Mouse (Mus musculus) heart, embryonic 14.5 days (tissue): ENCODE measurements at regions not wholly inside any gene's neighbourhood (a gene's known extent, or its start where the extent isn't known, plus 50 kb on each side); places are given as distances from the start of the nearest gene placed in this dataset.

ENCODE experiments used
- ATAC-seq: fragments of 200-750 bp; cut with Nextera tagmentation; 2 replicates; pipeline ENCODE4 v1.8.0; 2017; ENCODE audit warnings: low read depth, moderate TSS enrichment; ENCODE audit not compliant: insufficient number of reproducible peaks, insufficient read depth, low FRiP score
- H3K27ac ChIP-seq, 2 experiments: fragments of 200-500 bp in 1 of 2; fragments of 300-500 bp in 1 of 2; sonication (generic) in 1 of 2; replicated peaks in 1 of 2; 2 replicates each; pipeline ENCODE4 v1.5.1; 2012 to 2014; ENCODE audit warnings: low read depth in 2 of 2, low read length in 2 of 2, control low read depth in 1 of 2, mild to moderate bottlenecking in 1 of 2, mixed read lengths in 1 of 2; ENCODE audit not compliant: control insufficient read depth in 1 of 2, insufficient read depth in 1 of 2
- H3K27me3 ChIP-seq: fragments of 300-500 bp; sonication (generic); 2 replicates; pipeline ENCODE4 v1.6.1; 2014; ENCODE audit warnings: mild to moderate bottlenecking, low read length, control low read depth; ENCODE audit not compliant: control insufficient read depth, insufficient read depth
- H3K36me3 ChIP-seq: fragments of 300-500 bp; sonication (generic); 2 replicates; pipeline ENCODE4 v1.6.1; 2014; ENCODE audit warnings: mild to moderate bottlenecking, control low read depth, low read length, mixed read lengths; ENCODE audit not compliant: control insufficient read depth, insufficient read depth
- H3K4me1 ChIP-seq, 2 experiments: fragments of 200-500 bp in 1 of 2; fragments of 300-500 bp in 1 of 2; sonication (generic) in 1 of 2; 2 replicates each; pipeline ENCODE4 v1.6.1; 2012 to 2014; ENCODE audit warnings: low read length in 2 of 2, control low read depth in 1 of 2, mixed read lengths in 1 of 2; ENCODE audit not compliant: control insufficient read depth in 2 of 2, insufficient read depth in 2 of 2
- H3K4me2 ChIP-seq: fragments of 300-500 bp; sonication (generic); 2 replicates; pipeline ENCODE4 v1.6.1; 2014; ENCODE audit warnings: mild to moderate bottlenecking, low read length
- H3K4me3 ChIP-seq, 2 experiments: fragments of 200-500 bp in 1 of 2; fragments of 300-500 bp in 1 of 2; sonication (generic) in 1 of 2; 2 replicates each; pipeline ENCODE4 v1.5.1; 2012 to 2014; ENCODE audit warnings: low read length in 2 of 2, mild to moderate bottlenecking in 2 of 2, control low read depth in 1 of 2, low read depth in 1 of 2, moderate library complexity in 1 of 2; ENCODE audit not compliant: control insufficient read depth in 1 of 2, insufficient read depth in 1 of 2
- H3K9ac ChIP-seq: fragments of 300-500 bp; sonication (generic); 2 replicates; pipeline ENCODE4 v1.6.1; 2014; ENCODE audit warnings: mild to moderate bottlenecking, low read length
- H3K9me3 ChIP-seq: fragments of 300-500 bp; sonication (generic); 2 replicates; pipeline ENCODE4 v1.6.1; 2016; ENCODE audit warnings: low read length, control low read depth; ENCODE audit not compliant: control insufficient read depth
- WGBS: fragments of 180-500 bp; shearing (Covaris S2); extraction: QIAGEN DNeasy Blood & Tissue Kit; methylation state at CpG from one replicate; pipeline ENCODE4 v1.1.7; 2014; 5-methylcytosine and 5-hydroxymethylcytosine counted together

DNA sequence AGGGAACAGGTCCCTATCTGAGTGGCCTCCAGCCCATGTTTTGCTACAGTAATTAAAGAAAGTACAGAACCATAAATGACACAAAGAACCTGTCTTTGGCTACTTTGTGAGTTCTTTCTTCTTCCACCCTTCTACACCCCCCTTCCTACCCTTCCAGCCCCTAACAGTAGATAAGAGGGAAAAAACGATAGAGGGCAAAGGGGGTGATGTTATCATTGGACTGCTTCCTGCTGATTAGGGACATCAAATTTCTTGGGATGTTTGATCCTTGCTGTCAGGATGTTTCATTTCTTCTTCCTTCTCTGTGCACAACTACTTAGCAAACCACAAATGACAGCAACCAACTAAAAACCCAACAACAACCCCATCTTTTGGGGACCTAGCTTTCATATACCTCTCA, 232.5 kb upstream of the Rpl38 start:
- Histone ChIP-seq H3K9me3 (no peaks in the 10 kb centered on the region), H3K27me3 (0 out of 2 replicates have a peak, but pooled peaks cover 6% of the 10 kb centered on the region), H3K27ac (no peak overlapping the region), H3K36me3 (no peaks in the 10 kb centered on the region), H3K9ac (no peak overlapping the region), H3K4me2 (no peak overlapping the region), H3K4me3 (no peak overlapping the region), H3K4me1 (no peaks in the 10 kb centered on the region; a peak in 1 of 4 replicates)
- no peak for ATAC-seq
- WGBS: 10% methylated on average over 1 of the region's 1 CpGs

DNA sequence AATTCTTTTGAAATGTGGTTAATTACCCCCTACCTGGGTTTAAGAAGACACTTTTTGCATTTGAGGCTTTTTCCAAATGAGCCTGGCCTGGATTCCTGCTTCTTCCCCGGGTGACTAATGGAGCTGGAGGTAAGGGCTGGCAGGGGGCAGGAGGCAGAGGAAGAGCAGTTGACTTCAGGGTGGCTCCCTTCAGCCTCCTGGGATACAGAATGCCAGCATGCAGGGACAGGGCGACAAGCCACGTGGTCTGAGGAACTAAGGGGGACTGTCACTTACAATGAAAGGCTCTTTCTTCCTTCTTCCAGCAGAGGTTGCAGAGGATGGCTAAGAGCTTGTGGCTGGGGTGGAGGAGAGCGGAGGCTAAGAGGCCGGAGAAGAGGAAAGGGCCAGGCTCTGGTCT, 234.8 kb upstream of the Rpl38 start:
- Histone ChIP-seq H3K9ac (no peak overlapping the region), H3K36me3 (no peaks in the 10 kb centered on the region), H3K4me2 (no peak overlapping the region), H3K4me1 (no peaks in the 10 kb centered on the region; a peak in 1 of 4 replicates), H3K27ac (no peak overlapping the region), H3K9me3 (no peaks in the 10 kb centered on the region), H3K27me3 (peaks cover 6% of the 10 kb centered on the region; the same call in 1 of the 2 replicates), H3K4me3 (no peak overlapping the region)
- 27% methylated on average over 5 of the region's 5 CpGs for WGBS
- ATAC-seq: no peak

DNA sequence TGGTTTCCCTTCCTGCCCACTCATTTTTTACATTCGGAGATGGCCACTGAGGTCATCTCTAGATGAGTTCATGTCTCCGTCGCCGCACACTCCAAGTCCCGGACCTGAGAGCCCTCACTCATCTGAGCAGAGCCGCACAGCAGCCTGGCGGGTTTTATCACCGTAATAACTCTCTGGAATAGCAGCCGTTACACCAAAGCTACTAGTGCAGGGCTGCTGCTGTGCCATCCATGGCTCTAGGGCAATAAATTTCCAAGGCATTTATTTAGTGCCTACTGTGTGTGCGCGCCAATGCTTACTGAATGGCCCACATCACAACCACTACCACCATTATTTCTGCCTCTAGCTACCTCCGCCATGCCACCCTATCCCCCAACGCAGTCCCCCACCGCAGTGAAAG, 242.9 kb upstream of the Rpl38 start:
- H3K27me3 ChIP-seq: peaks cover 5% of the 10 kb centered on the region; the same call in 1 of the 2 replicates
- ATAC-seq: no peak
- no peak overlapping the region for H3K27ac ChIP-seq
- no peaks in the 10 kb centered on the region for H3K36me3 ChIP-seq
- WGBS: 88% methylated on average over 14 of the region's 14 CpGs
- peaks cover 0 to 5% of the 10 kb centered on the region in 2 experiments; a peak in 1 of 4 replicates for H3K4me1 ChIP-seq
- no peak overlapping the region for H3K9ac ChIP-seq
- no peaks in the 10 kb centered on the region for H3K9me3 ChIP-seq
- no peak overlapping the region for H3K4me3 ChIP-seq
- H3K4me2 ChIP-seq: no peak overlapping the region

DNA sequence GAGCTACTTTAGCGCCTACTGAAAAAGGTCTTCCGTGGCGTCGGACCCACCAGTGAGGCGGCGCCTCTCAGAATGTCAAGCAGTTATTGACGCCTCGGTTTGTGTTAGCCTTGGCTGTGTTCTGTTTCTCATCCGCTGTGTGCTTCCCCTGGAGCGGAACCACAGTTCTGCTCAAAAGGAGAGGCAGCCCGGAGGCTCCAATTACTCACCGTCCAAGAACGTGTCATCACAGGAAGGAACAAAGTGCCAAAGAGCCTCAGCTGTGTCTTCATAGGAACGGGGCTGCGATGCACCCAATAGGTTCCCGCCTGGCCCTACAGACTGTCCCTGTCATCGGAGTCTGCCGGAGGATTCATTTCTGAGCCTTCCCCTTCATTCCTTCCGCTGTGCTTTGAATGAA, 245.0 kb upstream of the Rpl38 start:
- 67% methylated on average over 19 of the region's 19 CpGs for WGBS
- ATAC-seq: no peak

DNA sequence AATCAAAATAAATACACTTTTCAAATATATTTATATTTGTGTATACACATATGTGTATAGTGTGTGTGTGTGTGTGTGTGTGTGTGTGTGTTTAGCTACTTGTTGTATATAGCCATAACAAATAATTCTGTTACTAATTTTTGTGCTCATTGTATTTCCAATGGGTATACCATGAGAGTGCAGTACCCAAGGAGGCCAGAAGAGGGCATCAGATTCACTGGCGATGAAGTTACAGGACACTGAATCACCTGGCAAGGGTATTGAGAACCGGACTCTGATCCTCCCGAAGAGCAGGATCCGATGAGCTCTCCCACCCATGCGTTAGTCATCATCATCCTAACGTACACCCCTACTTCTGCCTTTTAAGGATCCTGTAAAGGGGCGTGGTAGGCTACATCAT, 249.3 kb upstream of the Rpl38 start:
- H3K4me2 ChIP-seq: no peak overlapping the region
- no peak overlapping the region for H3K9ac ChIP-seq
- peaks cover 0 to 5% of the 10 kb centered on the region in 2 experiments; a peak in 1 of 4 replicates for H3K4me1 ChIP-seq
- H3K27ac ChIP-seq: no peak overlapping the region
- no peak for ATAC-seq
- WGBS: 80% methylated on average over 7 of the region's 7 CpGs
- H3K27me3 ChIP-seq: no peaks in the 10 kb centered on the region
- no peak overlapping the region for H3K4me3 ChIP-seq
- peaks cover 9% of the 10 kb centered on the region for H3K9me3 ChIP-seq
- H3K36me3 ChIP-seq: no peaks in the 10 kb centered on the region

More for the DNA sequence above, 245.0 kb upstream of the Rpl38 start:
- peaks cover 1% of the 10 kb centered on the region; the same call in 1 of the 2 replicates for H3K27me3 ChIP-seq
- H3K9me3 ChIP-seq: peaks cover 9% of the 10 kb centered on the region
- H3K27ac ChIP-seq: no peak overlapping the region
- H3K4me3 ChIP-seq: no peak overlapping the region
- peaks cover 0 to 5% of the 10 kb centered on the region in 2 experiments; a peak in 1 of 4 replicates for H3K4me1 ChIP-seq
- H3K9ac ChIP-seq: no peak overlapping the region
- no peak overlapping the region for H3K4me2 ChIP-seq
- H3K36me3 ChIP-seq: no peaks in the 10 kb centered on the region

DNA sequence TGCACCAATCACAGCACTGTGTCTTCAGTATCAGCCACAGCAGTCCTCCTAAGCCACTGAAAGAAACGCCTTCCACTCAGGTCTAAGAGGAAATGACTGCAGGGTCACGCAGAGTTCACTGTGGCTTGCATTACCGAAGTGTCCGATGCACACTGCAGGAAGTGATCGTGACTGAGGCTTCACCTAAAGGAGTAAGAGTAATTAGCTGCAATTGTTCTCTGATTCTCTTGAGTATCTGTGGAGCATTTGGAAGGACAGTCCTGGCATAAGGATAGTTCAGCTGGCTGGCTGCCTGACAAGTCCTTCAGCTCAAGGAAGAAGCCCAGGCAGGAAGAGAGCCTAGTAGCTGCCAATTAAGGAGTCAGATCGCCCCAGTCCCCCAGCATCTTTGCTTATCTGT, 252.2 kb upstream of the Rpl38 start:
- Histone ChIP-seq H3K4me3 (no peak overlapping the region), H3K4me1 (no peaks in the 10 kb centered on the region), H3K4me2 (no peak overlapping the region), H3K9ac (no peak overlapping the region), H3K27ac (no peak overlapping the region), H3K9me3 (peaks cover 9% of the 10 kb centered on the region), H3K36me3 (no peaks in the 10 kb centered on the region), H3K27me3 (no peaks in the 10 kb centered on the region)
- ATAC-seq: no peak
- WGBS: 55% methylated on average over 6 of the region's 6 CpGs

DNA sequence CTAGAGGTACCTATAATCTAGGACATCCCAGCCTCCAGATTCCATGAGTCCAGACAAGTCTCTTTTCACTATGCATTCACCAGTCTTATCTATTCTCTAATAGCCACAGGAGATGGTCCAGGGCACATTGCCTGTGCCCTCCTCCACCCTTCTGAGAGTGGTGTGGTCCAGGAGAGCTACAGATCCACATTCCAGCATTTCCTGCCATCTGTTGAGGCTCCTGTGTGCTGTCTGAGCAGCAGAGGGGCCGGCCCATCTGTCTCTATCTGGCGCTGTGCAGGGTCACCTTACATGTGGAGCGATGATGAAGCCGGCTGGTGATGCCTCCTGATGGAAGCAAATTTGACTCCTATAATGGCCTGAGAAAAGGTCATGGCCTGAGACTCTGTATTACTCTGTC, 263.9 kb upstream of the Rpl38 start:
- ATAC-seq: no peak
- no peak overlapping the region for H3K4me3 ChIP-seq
- H3K27me3 ChIP-seq: no peaks in the 10 kb centered on the region
- H3K27ac ChIP-seq: no peak overlapping the region
- no peak overlapping the region for H3K9ac ChIP-seq
- WGBS: 23% methylated on average over 4 of the region's 4 CpGs
- H3K4me1 ChIP-seq: peaks cover 6% of the 10 kb centered on the region in 2 experiments; a peak in 2 of 4 replicates
- H3K9me3 ChIP-seq: 0 out of 2 replicates have a peak, but pooled peaks cover 5% of the 10 kb centered on the region
- no peaks in the 10 kb centered on the region for H3K36me3 ChIP-seq
- no peak overlapping the region for H3K4me2 ChIP-seq
